Mouse (Mus musculus): ENCODE measurements around the gene Nt5c2.

DNA sequence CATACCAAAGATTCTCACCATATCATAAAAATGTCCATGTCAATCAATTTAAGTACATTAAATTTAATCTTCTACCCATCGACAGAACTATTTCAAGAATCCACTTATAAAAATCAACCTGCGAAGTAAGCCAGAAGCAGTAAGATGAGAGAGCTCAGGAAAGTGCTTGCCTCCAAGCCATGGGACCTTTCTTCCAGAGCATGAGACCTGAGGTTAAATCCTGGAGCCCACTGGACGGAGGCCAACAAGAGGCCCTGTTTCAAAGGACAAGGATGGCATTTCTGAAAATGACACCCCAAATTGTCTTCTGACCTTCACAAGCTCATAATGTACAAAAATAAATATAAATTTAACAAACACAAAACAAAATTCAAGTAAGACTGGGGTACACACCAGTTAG, 61.4 kb downstream of the Nt5c2 start:
- no peak for TF ChIP-seq CTCF (IDR thresholded peaks at IDR 0.05; ENCODE audit: low read depth)
- TF ChIP-seq EP300 (IDR thresholded peaks at IDR 0.05; ENCODE audit: low read depth): no peak

Measured in liver, postnatal 0 days (tissue).